Mouse (Mus musculus): ENCODE data around the gene Erbb2.

DNA sequence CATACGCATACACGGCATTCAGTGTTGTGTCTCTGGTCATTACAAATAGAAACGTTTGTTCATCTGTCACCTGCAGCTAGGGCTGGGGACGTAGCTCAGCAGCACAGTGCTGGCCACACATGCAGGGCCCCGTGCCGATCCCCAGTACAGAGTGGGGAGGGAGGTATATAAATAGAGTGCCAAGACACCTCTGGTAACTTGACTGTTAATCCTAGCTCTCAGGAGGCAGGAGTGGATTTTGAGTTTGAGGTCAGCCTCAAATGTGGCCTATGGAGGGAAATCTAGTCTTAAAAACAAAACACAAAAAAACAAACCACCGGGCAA, 44.4 kb upstream of the Erbb2 start:
- TF ChIP-seq CTCF (IDR thresholded peaks at IDR 0.05; ENCODE audit: low read depth, low read length) (no peak), POLR2A (IDR thresholded peaks at IDR 0.05; ENCODE audit: borderline replicate concordance, low read depth, low read length) (no peak)

Measured in bone marrow macrophage, adult 2 months (primary cell).